Mouse (Mus musculus): ENCODE measurements around the gene Ccdc15. TPM values are rescaled to one million over a fixed set of nuclear protein-coding genes. Genes with fewer than 3 reads are reported as not detected.

Ccdc15 gene
- total RNA-seq, 1 experiment = 6.7 TPM

DNA sequence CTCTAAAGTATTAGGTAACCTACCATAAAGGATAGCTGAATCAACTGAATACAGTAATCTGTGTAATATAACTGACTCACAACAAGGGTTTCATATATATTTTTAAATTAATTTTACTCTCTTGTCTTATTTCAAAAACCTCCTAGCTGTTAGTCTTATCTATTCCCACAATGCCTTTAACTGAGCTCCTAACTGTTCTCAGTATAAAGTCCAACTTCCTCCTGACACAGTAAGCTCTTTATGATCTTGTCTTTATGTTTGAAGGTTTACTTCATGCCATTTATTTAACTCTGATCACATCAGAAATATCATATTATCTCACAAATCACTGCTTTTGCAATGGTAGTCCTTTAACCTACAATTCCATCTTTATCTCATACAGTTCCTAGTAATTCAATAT is 52.6 kb downstream of the Ccdc15 start:
- Histone ChIP-seq H3K4me3 (ENCODE audit: insufficient read depth in 1 of 2, low read depth in 1 of 2, low read length in 2 of 2, poor library complexity in 1 of 2, severe bottlenecking in 1 of 2) (no peak overlapping the region), H3K27ac (ENCODE audit: insufficient read depth, low read depth, low read length, poor library complexity, severe bottlenecking) (no peak overlapping the region), H3K36me3 (ENCODE audit: control insufficient read depth, insufficient read depth, low read length, poor library complexity, severe bottlenecking) (no peaks in the 10 kb centered on the region), H3K9ac (ENCODE audit: insufficient read depth, low read depth, low read length, poor library complexity, severe bottlenecking) (no peak overlapping the region), H3K4me1 (ENCODE audit: control insufficient read depth in 2 of 2, insufficient read depth in 2 of 2, low read length in 2 of 2, poor library complexity in 1 of 2) (no peaks in the 10 kb centered on the region), H3K9me3 (ENCODE audit: control insufficient read depth, insufficient read depth, low read depth, low read length) (no peaks in the 10 kb centered on the region)
- no peak for TF ChIP-seq ZNF384 (IDR thresholded peaks at IDR 0.05; ENCODE audit: low read depth, low read length)
- TF ChIP-seq MAFK (IDR thresholded peaks at IDR 0.05; ENCODE audit: insufficient read depth, low read depth, low read length) = no peak
- TF ChIP-seq CHD2 (IDR thresholded peaks at IDR 0.05; ENCODE audit: low read depth, low read length) = no peak
- TF ChIP-seq HCFC1 (IDR thresholded peaks at IDR 0.05; ENCODE audit: borderline replicate concordance, insufficient read depth, low read length) = no peak
- no peak for TF ChIP-seq ZC3H11A (IDR thresholded peaks at IDR 0.05; ENCODE audit: borderline replicate concordance, low read depth, low read length)
- DNase-seq (ENCODE audit: low read depth, low spot score) = no peak
- in situ Hi-C loops (cut with MboI; ENCODE audit: low sequenced_read_pairs in 2 of 2, unreplicated experiment in 2 of 2) = no loop called here

DNA sequence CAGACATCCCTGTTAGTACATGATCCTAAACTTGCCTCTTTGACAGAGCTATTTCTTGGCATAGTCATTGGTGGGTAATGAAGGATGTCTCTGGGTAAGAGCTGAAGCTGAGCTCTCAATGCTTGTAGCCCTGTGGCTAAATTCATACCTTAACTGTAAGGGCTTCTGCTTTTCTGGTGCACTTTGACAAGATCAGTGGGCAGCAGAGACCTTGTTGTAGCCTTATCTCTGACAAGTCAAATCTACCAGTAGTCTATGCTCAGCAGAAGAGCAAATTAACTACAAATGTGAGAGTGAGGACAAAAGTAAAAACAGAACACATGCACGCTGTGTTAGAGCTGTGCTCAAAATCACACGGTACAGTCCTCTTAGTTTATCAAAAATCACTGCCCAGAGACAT is 81.6 kb downstream of the Ccdc15 start:
- DNase-seq (ENCODE audit: low read depth, low spot score) = no peak
- no peaks in the 10 kb centered on the region for H3K4me1 ChIP-seq (ENCODE audit: control insufficient read depth in 2 of 2, insufficient read depth in 2 of 2, low read length in 2 of 2, poor library complexity in 1 of 2)
- no peak overlapping the region for H3K27ac ChIP-seq (ENCODE audit: insufficient read depth, low read depth, low read length, poor library complexity, severe bottlenecking)
- no peak for TF ChIP-seq ZNF384 (IDR thresholded peaks at IDR 0.05; ENCODE audit: low read depth, low read length)
- TF ChIP-seq HCFC1 (IDR thresholded peaks at IDR 0.05; ENCODE audit: borderline replicate concordance, insufficient read depth, low read length) = no peak
- no peak for TF ChIP-seq MAFK (IDR thresholded peaks at IDR 0.05; ENCODE audit: insufficient read depth, low read depth, low read length)
- TF ChIP-seq CHD2 (IDR thresholded peaks at IDR 0.05; ENCODE audit: low read depth, low read length) = no peak
- no peak for TF ChIP-seq ZC3H11A (IDR thresholded peaks at IDR 0.05; ENCODE audit: borderline replicate concordance, low read depth, low read length)
- H3K9ac ChIP-seq (ENCODE audit: insufficient read depth, low read depth, low read length, poor library complexity, severe bottlenecking) = no peak overlapping the region
- in situ Hi-C loops (cut with MboI; ENCODE audit: low sequenced_read_pairs in 2 of 2, unreplicated experiment in 2 of 2) = no loop called here
- no peaks in the 10 kb centered on the region for H3K36me3 ChIP-seq (ENCODE audit: control insufficient read depth, insufficient read depth, low read length, poor library complexity, severe bottlenecking)
- no peak overlapping the region for H3K4me3 ChIP-seq (ENCODE audit: insufficient read depth in 1 of 2, low read depth in 1 of 2, low read length in 2 of 2, poor library complexity in 1 of 2, severe bottlenecking in 1 of 2)
- H3K9me3 ChIP-seq (ENCODE audit: control insufficient read depth, insufficient read depth, low read depth, low read length) = no peaks in the 10 kb centered on the region

DNA sequence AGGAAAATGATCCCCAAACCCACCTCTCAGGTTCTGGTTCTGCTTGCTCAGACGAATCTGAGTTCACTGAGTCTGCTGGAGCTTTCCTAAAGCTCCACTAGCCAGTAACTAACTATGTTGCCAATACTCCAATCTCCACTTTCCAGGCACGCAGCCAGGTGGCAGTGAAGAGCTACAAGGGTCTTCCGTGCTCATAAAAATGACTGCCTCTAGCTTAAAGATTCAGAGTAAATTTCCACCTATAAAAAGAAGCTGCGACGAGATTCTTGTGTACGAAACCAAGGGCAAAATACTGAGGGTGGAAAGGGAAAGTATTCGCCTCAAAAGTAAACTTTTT is 92.4 kb downstream of the Ccdc15 start:
- H3K4me1 ChIP-seq (ENCODE audit: control insufficient read depth in 2 of 2, insufficient read depth in 2 of 2, low read length in 2 of 2, poor library complexity in 1 of 2) = no peaks in the 10 kb centered on the region
- TF ChIP-seq ZC3H11A (IDR thresholded peaks at IDR 0.05; ENCODE audit: borderline replicate concordance, low read depth, low read length) = no peak
- no peak for TF ChIP-seq HCFC1 (IDR thresholded peaks at IDR 0.05; ENCODE audit: borderline replicate concordance, insufficient read depth, low read length)
- no peak for TF ChIP-seq CHD2 (IDR thresholded peaks at IDR 0.05; ENCODE audit: low read depth, low read length)
- no peak for TF ChIP-seq ZNF384 (IDR thresholded peaks at IDR 0.05; ENCODE audit: low read depth, low read length)
- TF ChIP-seq MAFK (IDR thresholded peaks at IDR 0.05; ENCODE audit: insufficient read depth, low read depth, low read length) = no peak
- H3K27ac ChIP-seq (ENCODE audit: insufficient read depth, low read depth, low read length, poor library complexity, severe bottlenecking) = no peak overlapping the region
- DNase-seq (ENCODE audit: low read depth, low spot score) = peak; percentile 36
- no peaks in the 10 kb centered on the region for H3K9me3 ChIP-seq (ENCODE audit: control insufficient read depth, insufficient read depth, low read depth, low read length)
- peak overlapping the region in 1 of 2 experiments; percentile 69; a peak in 1 of 4 replicates for H3K4me3 ChIP-seq (ENCODE audit: insufficient read depth in 1 of 2, low read depth in 1 of 2, low read length in 2 of 2, poor library complexity in 1 of 2, severe bottlenecking in 1 of 2)
- no peaks in the 10 kb centered on the region for H3K36me3 ChIP-seq (ENCODE audit: control insufficient read depth, insufficient read depth, low read length, poor library complexity, severe bottlenecking)
- in situ Hi-C loops (cut with MboI; ENCODE audit: low sequenced_read_pairs in 2 of 2, unreplicated experiment in 2 of 2) = no loop called here
- H3K9ac ChIP-seq (ENCODE audit: insufficient read depth, low read depth, low read length, poor library complexity, severe bottlenecking) = peak overlapping the region; percentile 28; the same call in 1 of the 2 replicates

DNA sequence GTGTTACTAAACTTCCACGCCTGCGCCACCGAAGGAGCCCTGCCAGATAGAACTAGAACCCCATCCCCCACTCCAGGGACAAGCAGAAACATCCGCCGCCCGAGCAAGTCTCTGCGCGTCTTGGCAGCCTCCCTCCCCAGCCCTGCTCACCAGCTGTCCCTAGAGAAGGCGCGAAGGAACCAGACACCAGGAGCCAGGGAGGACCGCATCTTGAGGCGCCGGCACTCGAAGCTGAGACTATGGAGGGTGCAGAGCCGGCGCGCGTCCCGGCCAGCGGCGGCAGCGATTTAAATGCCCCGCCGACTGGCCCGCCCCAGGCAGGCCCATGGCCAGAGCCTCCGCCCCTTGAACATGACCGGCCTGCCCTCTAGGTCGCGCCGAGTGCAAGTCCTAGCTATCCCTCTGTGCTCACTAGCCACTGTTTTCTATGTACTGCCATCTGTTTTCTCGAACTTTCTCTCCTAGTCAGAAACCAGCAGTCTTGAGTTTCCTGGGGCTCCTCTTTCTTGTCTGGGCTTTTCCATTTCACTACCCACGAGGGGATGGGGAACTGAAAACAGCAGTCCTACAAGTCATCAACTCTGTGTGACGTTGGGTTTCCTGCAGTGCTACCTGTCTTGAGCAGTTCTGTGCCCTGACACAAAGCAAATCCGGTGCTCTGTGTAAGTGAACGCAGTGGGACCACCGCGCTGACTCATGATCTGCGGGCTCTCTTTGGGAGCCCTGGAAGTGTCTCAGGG is 92.9 kb downstream of the Ccdc15 start, which contains the start of gene Slc37a2:
TSS of gene Slc37a2 (minus strand) at position 590 of the 740 bp plus-strand sequence.
- Histone ChIP-seq H3K27ac (ENCODE audit: insufficient read depth, low read depth, low read length, poor library complexity, severe bottlenecking) (no peak within 1 kb of the TSS), H3K36me3 (ENCODE audit: control insufficient read depth, insufficient read depth, low read length, poor library complexity, severe bottlenecking) (no peaks in the 10 kb centered on the region), H3K9me3 (ENCODE audit: control insufficient read depth, insufficient read depth, low read depth, low read length) (no peaks in the 10 kb centered on the region), H3K4me1 (ENCODE audit: control insufficient read depth in 2 of 2, insufficient read depth in 2 of 2, low read length in 2 of 2, poor library complexity in 1 of 2) (no peaks in the 10 kb centered on the region), H3K4me3 (ENCODE audit: insufficient read depth in 1 of 2, low read depth in 1 of 2, low read length in 2 of 2, poor library complexity in 1 of 2, severe bottlenecking in 1 of 2) (peak within 1 kb of the TSS; percentile 50 to 69), H3K9ac (ENCODE audit: insufficient read depth, low read depth, low read length, poor library complexity, severe bottlenecking) (peak within 1 kb of the TSS; percentile 28; the same call in 1 of the 2 replicates)
- in situ Hi-C loops (cut with MboI; ENCODE audit: low sequenced_read_pairs in 2 of 2, unreplicated experiment in 2 of 2) = no loop called here
- TF ChIP-seq MAFK (IDR thresholded peaks at IDR 0.05; ENCODE audit: insufficient read depth, low read depth, low read length) (no peak), HCFC1 (IDR thresholded peaks at IDR 0.05; ENCODE audit: borderline replicate concordance, insufficient read depth, low read length) (no peak), ZNF384 (IDR thresholded peaks at IDR 0.05; ENCODE audit: low read depth, low read length) (no peak), ZC3H11A (IDR thresholded peaks at IDR 0.05; ENCODE audit: borderline replicate concordance, low read depth, low read length) (no peak), CHD2 (IDR thresholded peaks at IDR 0.05; ENCODE audit: low read depth, low read length) (no peak)
- peak; percentile 31 for DNase-seq (ENCODE audit: low read depth, low spot score)
